Mouse (Mus musculus) layer of hippocampus, postnatal 14 days (tissue): ENCODE data around the gene Vmn2r1. TPM values are rescaled to one million over a fixed set of nuclear protein-coding genes. Genes with fewer than 3 reads are reported as not detected.

Source experiments
- DNase-seq, 2 experiments: peaks; one replicate each; pipeline ENCODE4 v3.0.0; 2021 to 2022; ENCODE audit warnings: low spot score in 2 of 2, mixed read lengths in 1 of 2
- long read RNA-seq, 2 experiments: library from polyadenylated mRNA; stranded (forward); transcript quantifications; one replicate each; pipeline ENCODE4 v2.0.0; 2021
- total RNA-seq, 2 experiments: library from RNA; stranded (reverse); gene quantifications; 2 replicates each; pipeline ENCODE4 v1.2.3; 2021

Vmn2r1 gene
- under 1 TPM; 0.53 to 0.74 TPM for total RNA-seq
- long read RNA-seq, experiment 1 = 0 reads
- long read RNA-seq, experiment 2 = 0 reads

DNA sequence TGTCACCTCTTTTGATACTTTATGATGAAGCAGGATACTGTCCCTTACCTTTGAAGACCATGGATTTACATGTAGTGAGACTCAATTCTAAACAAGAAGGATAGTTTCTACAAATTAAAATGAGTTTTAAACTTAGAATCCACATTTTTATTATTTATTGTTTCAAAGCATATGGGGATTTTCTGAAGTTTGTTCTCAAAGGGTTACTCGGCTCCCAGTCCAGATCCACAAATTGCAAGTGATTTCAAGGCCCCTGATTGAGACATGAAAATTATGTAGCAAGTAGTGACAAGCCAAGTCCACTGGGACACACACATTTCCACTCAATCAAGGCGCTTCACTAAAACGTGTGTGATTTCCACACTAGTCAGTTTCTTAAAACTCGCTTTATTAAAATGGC, at the start of gene Vmn2r1:
TSS of gene Vmn2r1 (plus strand) at position 301 of the 400 bp plus-strand sequence.
- DNase-seq = no peak

DNA sequence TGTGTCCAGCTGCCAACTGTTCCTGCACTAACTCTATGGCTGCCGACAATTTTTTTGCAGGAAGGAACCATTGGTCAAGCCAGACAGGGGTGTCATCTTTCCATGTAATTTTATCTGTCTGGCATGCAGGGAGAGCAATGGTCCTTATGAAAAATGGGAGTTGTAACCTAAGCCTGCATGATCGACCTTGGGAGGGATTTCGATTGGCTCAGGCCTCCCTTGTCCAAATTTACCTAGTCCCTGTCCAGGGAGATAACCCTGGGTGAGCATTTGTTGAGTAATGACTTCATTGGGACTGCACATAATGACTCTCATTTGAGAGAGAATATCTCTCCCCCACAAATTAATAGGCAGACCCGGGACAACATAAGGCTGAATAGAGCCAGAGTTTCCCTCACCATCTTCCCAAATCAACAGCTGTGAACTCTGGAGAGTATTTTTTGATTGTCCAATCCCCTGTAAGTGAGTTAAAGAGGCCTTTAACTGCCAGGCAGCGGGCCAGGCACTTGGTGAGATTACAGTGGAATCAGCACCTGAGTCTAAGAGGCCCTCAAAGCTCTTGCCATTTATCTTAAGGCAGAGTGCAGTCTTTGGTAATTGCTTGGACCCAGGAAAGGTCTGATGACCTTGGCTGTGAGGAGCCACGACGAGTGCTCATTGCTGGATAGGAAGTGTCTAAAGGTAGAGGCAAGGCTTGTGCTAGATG, 43.1 kb upstream of the Vmn2r1 start:
- no peak for DNase-seq

DNA sequence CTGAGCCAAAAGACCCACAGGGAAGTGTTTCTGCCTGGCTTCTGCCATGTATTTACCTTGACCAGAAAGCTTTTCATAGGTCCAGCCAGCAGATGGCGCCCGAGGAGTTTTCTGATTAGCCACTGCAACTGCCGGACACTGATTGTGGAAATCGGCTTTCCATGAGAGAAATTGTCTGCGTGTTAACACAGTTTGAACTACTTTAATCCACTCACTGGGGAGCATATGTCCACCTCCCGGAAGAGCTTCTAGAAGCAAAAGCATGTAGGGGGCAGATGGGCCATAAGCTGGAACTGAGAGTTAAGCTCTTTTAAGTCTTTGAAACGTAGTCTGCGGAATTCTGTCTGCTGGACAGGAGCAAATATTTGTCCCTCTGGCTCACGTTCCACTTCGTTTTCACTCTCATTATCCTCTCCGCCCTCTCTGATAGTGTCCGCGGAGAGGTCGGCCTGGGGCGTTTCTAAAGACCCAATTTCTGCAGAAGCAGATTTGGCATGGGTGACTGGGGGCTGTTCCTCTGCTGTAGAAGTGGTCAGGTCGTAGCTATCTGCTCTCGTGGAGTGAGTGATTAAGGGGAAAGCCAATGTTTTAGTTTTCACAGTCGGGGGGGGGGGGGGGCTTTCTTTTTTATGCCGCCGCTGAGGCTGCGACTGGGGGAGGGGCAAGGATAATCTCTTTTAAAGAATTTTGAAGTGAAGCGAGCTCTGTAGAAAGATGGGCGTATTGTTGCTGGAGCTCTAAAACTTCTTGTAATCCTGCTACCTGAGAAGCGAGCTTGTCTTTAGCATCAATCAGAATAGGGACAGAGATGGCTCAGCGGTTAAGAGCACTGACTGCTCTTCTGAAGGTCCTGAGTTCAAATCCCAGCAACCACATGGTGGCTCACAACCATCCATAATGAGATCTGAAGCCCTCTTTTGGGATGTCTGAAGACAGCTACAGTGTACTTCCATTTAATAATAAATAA, 41.2 kb upstream of the Vmn2r1 start:
- DNase-seq = peak; percentile 85 to 90

DNA sequence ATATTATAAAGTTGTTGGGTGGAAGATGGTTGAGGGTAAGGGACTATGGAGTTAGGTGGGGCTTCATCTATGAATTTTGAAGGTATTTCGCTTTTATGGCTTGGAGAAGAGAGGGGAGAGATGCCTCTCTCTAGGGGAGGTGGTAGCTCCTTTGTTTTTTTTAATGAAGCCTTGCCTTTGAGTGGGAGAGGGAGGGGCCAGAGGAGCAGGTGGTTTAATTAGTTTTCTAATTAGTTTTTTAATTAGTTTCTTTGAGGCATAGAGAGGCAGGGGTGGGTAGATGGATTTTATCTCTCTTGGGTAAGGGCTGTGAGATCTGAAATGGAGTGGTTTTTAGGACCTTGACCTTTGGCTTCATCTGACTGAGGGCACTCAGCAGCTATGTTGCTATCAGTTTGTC, 31.4 kb downstream of the Vmn2r1 start:
- DNase-seq = no peak

DNA sequence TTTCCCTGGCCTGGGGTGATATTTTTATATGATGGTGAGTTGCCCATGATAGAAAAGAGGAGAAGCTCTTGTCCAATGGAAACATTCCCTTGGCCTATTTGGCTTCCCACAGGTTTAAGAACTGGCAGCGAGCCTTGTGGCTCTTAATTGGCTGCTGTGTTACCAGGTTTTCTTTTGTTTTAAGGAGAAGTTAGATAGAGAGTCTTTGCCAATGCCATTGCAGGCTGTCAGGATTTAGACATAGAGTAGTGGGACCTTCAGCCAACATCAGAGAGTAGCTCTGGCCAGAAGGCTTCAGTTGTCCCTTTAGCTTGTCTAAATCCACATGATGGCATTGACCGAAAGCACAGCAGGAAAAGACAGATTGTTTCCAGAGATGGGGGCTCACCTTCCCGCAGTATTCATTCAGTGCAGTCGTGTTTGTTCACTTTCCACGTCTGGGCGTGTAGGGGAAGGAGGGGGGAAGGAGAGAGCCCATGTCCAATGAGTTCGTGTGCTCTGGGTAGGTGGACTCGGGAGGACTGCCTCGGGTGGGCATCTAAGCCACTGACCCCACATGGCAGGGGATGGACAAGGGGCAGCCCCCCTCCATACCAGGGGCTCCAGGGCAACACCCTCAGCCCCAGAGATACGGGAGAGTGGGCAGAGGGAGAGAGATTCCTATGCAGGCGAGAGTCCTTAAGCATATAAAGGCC, 32.2 kb downstream of the Vmn2r1 start:
- peak; percentile 2 to 9 for DNase-seq

DNA sequence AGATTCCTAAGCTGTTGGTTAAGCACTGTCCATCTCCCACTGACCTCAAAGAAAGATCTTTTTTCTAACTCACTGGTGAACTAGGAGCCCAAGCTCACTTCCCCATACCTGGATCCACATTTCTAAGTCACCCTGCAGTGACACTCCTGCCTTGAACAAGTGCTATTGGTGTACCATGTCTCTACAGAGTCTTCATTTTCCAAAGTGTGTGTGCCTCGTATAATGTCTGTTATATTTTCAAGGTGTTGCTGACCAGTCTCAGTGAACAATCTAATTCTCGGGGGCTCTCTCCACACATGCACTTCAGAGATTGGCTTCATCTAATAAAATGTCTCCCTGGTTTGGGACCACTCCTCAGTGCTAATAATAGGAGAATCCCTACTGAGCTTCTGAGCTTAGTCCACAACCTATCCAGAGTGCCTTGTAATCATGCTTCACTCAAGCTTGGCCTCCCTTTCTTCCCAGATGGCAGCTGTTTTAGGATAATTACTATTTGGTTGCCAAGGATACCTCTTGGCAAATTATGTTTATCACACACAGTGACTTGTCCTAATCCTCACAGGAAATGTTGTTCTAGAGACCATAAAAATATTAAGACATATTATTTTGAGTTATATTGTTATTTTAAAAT, 60.6 kb downstream of the Vmn2r1 start, which contains the start of gene Vmn2r2:
TSS of gene Vmn2r2 (minus strand) at position 51 of the 631 bp plus-strand sequence.
- DNase-seq = peak in 1 of 2 experiments; percentile 6

Other genes starting within 250 kb of the Vmn2r1 start
- 1 to 10 TPM; 7.7 to 9.1 TPM for gene Plch1, start 182.1 kb upstream of the Vmn2r1 start, total RNA-seq
- gene E130311K13Rik, start 152.1 kb upstream of the Vmn2r1 start, total RNA-seq = 10 to 100 TPM; 11.7 to 12.5 TPM
- gene Slc33a1, start 116.8 kb upstream of the Vmn2r1 start, total RNA-seq = 10 to 100 TPM; 25.5 to 28.3 TPM
- gene Gmps, start 105.4 kb upstream of the Vmn2r1 start, total RNA-seq = 10 to 100 TPM; 38.6 to 39.0 TPM
- gene Vmn2r2, start 60.4 kb downstream of the Vmn2r1 start, total RNA-seq = not detected
- gene Vmn2r3, start 208.2 kb downstream of the Vmn2r1 start, total RNA-seq = not detected